Mouse (Mus musculus) midbrain, embryonic 11.5 days (tissue): ENCODE results near the gene Sugt1. TPM values are rescaled to one million over a fixed set of nuclear protein-coding genes. Genes with fewer than 3 reads are reported as not detected.

Experiments
- ATAC-seq: fragments of 200-750 bp; cut with Nextera tagmentation; 2 replicates; pipeline ENCODE4 v1.8.0; 2017; ENCODE audit warnings: moderate TSS enrichment, moderate library complexity; ENCODE audit not compliant: low FRiP score
- DNase-seq: peaks from one replicate; pipeline ENCODE4 v3.0.0; 2015; ENCODE audit warnings: low spot score; ENCODE audit errors: missing footprints
- H3K27ac ChIP-seq: fragments of 300-500 bp; sonication (generic); 2 replicates; pipeline ENCODE4 v1.5.1; 2014; ENCODE audit warnings: low read depth, low read length
- H3K27me3 ChIP-seq: fragments of 300-500 bp; sonication (generic); 2 replicates; pipeline ENCODE4 v1.6.1; 2014; ENCODE audit warnings: mild to moderate bottlenecking, low read length, moderate library complexity, mixed read lengths; ENCODE audit not compliant: control insufficient read depth, insufficient read depth
- H3K36me3 ChIP-seq: fragments of 300-500 bp; sonication (generic); 2 replicates; pipeline ENCODE4 v1.6.1; 2014; ENCODE audit warnings: mild to moderate bottlenecking, low read length, moderate library complexity, mixed read lengths; ENCODE audit not compliant: control insufficient read depth, insufficient read depth
- H3K4me1 ChIP-seq: fragments of 300-500 bp; sonication (generic); 2 replicates; pipeline ENCODE4 v1.6.1; 2014; ENCODE audit warnings: low read length; ENCODE audit not compliant: control insufficient read depth, insufficient read depth
- H3K4me2 ChIP-seq: fragments of 300-500 bp; sonication (generic); 2 replicates; pipeline ENCODE4 v1.6.1; 2014; ENCODE audit warnings: mild to moderate bottlenecking, moderate library complexity
- H3K4me3 ChIP-seq: fragments of 300-500 bp; sonication (generic); 2 replicates; pipeline ENCODE4 v1.5.1; 2014; ENCODE audit warnings: low read depth, low read length
- H3K9ac ChIP-seq: fragments of 300-500 bp; sonication (generic); 2 replicates; pipeline ENCODE4 v1.6.1; 2014; ENCODE audit warnings: low read length
- H3K9me3 ChIP-seq: fragments of 300-500 bp; sonication (generic); 2 replicates; pipeline ENCODE4 v1.6.1; 2016; ENCODE audit warnings: low read length; ENCODE audit not compliant: control insufficient read depth
- WGBS: fragments of 180-500 bp; shearing (Covaris S2); extraction: QIAGEN DNeasy Blood & Tissue Kit; methylation state at CpG from one replicate; pipeline ENCODE4 v1.1.7; 2014; 5-methylcytosine and 5-hydroxymethylcytosine counted together
- polyA plus RNA-seq: library from polyadenylated mRNA; unstranded; fragments of >200 nt; fragmentation: Nextera tagmentation; extraction: Ambion mirVana; gene quantifications from 2 replicates; pipeline ENCODE4 v1.2.1, GENCODE M21; 2014

The Sugt1 gene
- polyA plus RNA-seq, 1 experiment from 2014 or later, result 163 TPM

DNA sequence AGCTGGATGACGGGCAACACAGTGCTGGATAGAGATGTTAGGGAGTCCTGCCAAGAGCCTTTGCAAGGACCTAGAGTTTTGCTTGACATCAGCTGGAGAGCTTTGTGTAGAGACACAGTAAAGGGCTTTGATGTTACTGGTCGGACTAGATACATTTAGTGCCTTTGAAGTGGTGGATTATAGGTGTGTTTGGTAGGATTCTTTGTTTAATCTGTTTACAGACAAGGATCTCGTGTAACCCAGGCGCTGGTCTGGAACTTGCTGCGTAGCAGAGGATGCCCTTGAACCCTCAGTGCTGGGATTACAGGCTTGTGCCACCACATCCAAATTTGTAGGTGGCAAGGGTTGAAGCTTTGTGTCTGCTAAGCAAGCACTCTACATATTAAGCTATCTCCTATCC is 6.6 kb downstream of the Sugt1 start:
- H3K27me3 ChIP-seq, result no peaks in the 10 kb centered on the region
- no peak overlapping the region for H3K4me2 ChIP-seq
- 90% methylated on average over 5 of the region's 5 CpGs for WGBS
- no peak overlapping the region for H3K9ac ChIP-seq
- no peak overlapping the region for H3K27ac ChIP-seq
- H3K9me3 ChIP-seq, result no peaks in the 10 kb centered on the region
- ATAC-seq (no peak), DNase-seq (no peak)
- peaks cover 6% of the 10 kb centered on the region; the same call in 1 of the 2 replicates for H3K36me3 ChIP-seq
- H3K4me1 ChIP-seq, result no peaks in the 10 kb centered on the region; the same call in 1 of the 2 replicates
- no peak overlapping the region for H3K4me3 ChIP-seq

- no peak for ATAC-seq
- DNase-seq, result no peak
- no peak overlapping the region for H3K27ac ChIP-seq
- peaks cover 16% of the 10 kb centered on the region for H3K36me3 ChIP-seq
- no peaks in the 10 kb centered on the region for H3K27me3 ChIP-seq
- H3K9me3 ChIP-seq, result no peaks in the 10 kb centered on the region
- H3K4me3 ChIP-seq, result no peak overlapping the region
- whole genome bisulfite sequencing, result 85% methylated on average over 4 of the region's 4 CpGs
- H3K4me2 ChIP-seq, result no peak overlapping the region
- H3K4me1 ChIP-seq, result no peaks in the 10 kb centered on the region
- H3K9ac ChIP-seq, result no peak overlapping the region
These were observed 9.1 kb downstream of the Sugt1 start for GRCm38 (mm10) chr14:79596602-79597001.

DNA sequence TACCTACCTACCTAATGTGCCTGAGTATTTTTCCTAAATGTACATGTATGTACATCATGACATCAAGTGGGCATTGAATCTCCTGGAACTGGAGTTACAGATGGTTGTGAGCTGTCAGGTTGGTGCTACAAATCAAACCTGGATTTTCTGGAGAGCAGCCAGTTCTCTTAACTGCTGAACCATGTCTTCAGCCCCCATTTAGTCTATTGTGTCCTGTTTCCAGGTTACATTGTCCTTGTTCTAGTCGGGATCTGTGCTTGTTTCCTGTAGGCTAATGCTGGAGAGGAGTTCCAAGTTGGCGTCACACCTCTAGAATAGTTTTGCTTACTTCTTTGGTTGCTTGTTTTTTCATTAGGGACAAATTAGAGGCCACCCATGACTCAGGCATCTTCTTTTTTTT is 18.4 kb downstream of the Sugt1 start:
- Histone ChIP-seq H3K36me3 (peaks cover 13% of the 10 kb centered on the region), H3K4me3 (no peak overlapping the region), H3K4me1 (no peaks in the 10 kb centered on the region), H3K9ac (no peak overlapping the region), H3K27ac (no peak overlapping the region), H3K4me2 (no peak overlapping the region), H3K27me3 (no peaks in the 10 kb centered on the region), H3K9me3 (no peaks in the 10 kb centered on the region)
- ATAC-seq (no peak), DNase-seq (no peak)
- WGBS, result 90% methylated on average over 2 of the region's 2 CpGs

GRCm38 (mm10) chr14:79606392-79606791 is 18.9 kb downstream of the Sugt1 start:
- Histone ChIP-seq H3K27ac (no peak overlapping the region), H3K4me2 (no peak overlapping the region), H3K4me3 (no peak overlapping the region), H3K9ac (no peak overlapping the region), H3K36me3 (peaks cover 14% of the 10 kb centered on the region), H3K4me1 (no peaks in the 10 kb centered on the region), H3K9me3 (no peaks in the 10 kb centered on the region), H3K27me3 (no peaks in the 10 kb centered on the region)
- no peak for DNase-seq
- no peak for ATAC-seq
- 93% methylated on average over 6 of the region's 6 CpGs for WGBS

DNA sequence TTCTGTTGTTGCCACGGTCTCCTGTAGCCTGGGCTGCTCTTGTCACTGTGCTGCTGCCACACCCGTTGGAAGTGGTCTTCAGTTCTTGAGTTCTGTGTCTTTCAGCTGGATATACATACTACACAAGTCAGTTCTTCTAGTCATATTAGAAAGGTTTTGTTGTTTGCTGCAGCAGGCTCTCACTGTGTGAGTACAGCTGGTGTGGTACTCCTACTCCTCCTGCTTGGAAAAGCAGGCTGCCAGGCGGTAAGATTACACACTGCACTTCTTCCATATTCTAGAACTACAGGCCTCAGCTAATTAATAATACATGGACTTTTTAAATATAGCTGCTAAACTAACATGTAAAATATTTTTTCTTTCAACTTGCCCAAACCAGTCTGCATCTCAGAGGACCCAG is 19.4 kb downstream of the Sugt1 start:
- no peak overlapping the region for H3K4me2 ChIP-seq
- 91% methylated on average over 3 of the region's 3 CpGs for WGBS
- no peaks in the 10 kb centered on the region for H3K4me1 ChIP-seq
- H3K36me3 ChIP-seq, result peaks cover 11% of the 10 kb centered on the region; the same call in 1 of the 2 replicates
- ATAC-seq (no peak), DNase-seq (no peak)
- no peaks in the 10 kb centered on the region for H3K9me3 ChIP-seq
- no peak overlapping the region for H3K4me3 ChIP-seq
- no peak overlapping the region for H3K27ac ChIP-seq
- H3K27me3 ChIP-seq, result no peaks in the 10 kb centered on the region
- H3K9ac ChIP-seq, result no peak overlapping the region

DNA sequence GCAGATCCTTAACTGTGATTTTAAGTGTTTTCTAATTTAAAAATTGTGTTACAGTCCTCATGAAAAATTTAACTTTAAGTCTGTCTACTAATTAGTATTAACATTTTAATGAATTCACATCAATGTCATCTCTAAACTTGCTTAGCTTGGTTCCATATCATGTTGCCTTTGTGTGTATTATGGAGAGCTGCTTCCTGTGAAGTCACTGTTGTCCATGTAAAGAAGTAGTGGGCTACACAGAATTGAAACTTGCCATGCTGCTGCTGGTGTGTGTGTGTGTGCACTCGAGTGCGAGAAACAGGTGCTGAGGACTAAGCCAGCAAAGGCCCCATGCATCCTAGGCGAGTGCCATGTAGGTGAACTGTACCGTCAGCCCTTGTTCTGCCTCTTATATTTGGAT is 19.9 kb downstream of the Sugt1 start:
- H3K27ac ChIP-seq, result no peak overlapping the region
- H3K4me2 ChIP-seq, result no peak overlapping the region
- no peaks in the 10 kb centered on the region for H3K4me1 ChIP-seq
- no peak overlapping the region for H3K4me3 ChIP-seq
- H3K27me3 ChIP-seq, result no peaks in the 10 kb centered on the region
- DNase-seq, result no peak
- no peak for ATAC-seq
- peaks cover 11% of the 10 kb centered on the region; the same call in 1 of the 2 replicates for H3K36me3 ChIP-seq
- H3K9ac ChIP-seq, result no peak overlapping the region
- H3K9me3 ChIP-seq, result no peaks in the 10 kb centered on the region
- WGBS, result 90% methylated on average over 4 of the region's 4 CpGs

DNA sequence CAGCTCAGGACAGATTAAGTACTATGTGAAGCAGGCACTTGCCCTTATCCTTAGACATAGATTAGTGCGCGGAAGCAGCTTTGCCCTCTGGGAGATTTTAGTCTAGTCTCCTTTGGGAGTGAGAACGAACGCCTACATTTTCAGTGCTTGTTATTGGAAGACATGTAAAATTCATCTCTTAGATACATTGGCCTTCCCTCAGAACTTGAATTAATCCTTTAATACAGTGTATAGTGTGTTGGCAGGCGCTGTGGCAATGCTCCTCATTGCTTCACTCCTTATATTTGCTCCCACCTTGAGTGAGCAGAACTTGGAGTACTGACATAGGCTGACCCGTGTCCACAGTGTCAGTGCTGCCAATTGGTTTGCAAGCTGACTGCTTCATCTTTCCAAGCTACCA is 20.8 kb downstream of the Sugt1 start:
- Histone ChIP-seq H3K36me3 (peaks cover 13% of the 10 kb centered on the region; the same call in 1 of the 2 replicates), H3K9ac (no peak overlapping the region), H3K4me1 (no peaks in the 10 kb centered on the region), H3K4me3 (no peak overlapping the region), H3K9me3 (no peaks in the 10 kb centered on the region), H3K4me2 (no peak overlapping the region), H3K27me3 (no peaks in the 10 kb centered on the region), H3K27ac (no peak overlapping the region)
- DNase-seq (no peak), ATAC-seq (no peak)
- WGBS, result 94% methylated on average over 6 of the region's 6 CpGs

GRCm38 (mm10) chr14:79617121-79617828 is 29.8 kb downstream of the Sugt1 start:
- ATAC-seq (no peak), DNase-seq (peak; percentile 85)
- Histone ChIP-seq H3K9ac (no peak overlapping the region), H3K4me2 (no peak overlapping the region), H3K9me3 (no peaks in the 10 kb centered on the region), H3K27me3 (no peaks in the 10 kb centered on the region), H3K36me3 (peaks cover 2% of the 10 kb centered on the region), H3K4me3 (no peak overlapping the region), H3K4me1 (no peaks in the 10 kb centered on the region), H3K27ac (no peak overlapping the region)
- WGBS, result 88% methylated on average over 8 of the region's 8 CpGs

- ATAC-seq (no peak), DNase-seq (no peak)
- H3K9me3 ChIP-seq, result no peaks in the 10 kb centered on the region
- no peak overlapping the region for H3K4me2 ChIP-seq
- H3K36me3 ChIP-seq, result peaks cover 3% of the 10 kb centered on the region
- WGBS, result 94% methylated on average over 7 of the region's 7 CpGs
- no peaks in the 10 kb centered on the region for H3K4me1 ChIP-seq
- H3K27ac ChIP-seq, result no peak overlapping the region
- no peaks in the 10 kb centered on the region for H3K27me3 ChIP-seq
- no peak overlapping the region for H3K9ac ChIP-seq
- H3K4me3 ChIP-seq, result no peak overlapping the region
These were observed 32.3 kb downstream of the Sugt1 start for GRCm38 (mm10) chr14:79619802-79620201.
